Mouse (Mus musculus): ENCODE measurements around the gene D430042O09Rik. TPM values are rescaled to one million over a fixed set of nuclear protein-coding genes. Genes with fewer than 3 reads are reported as not detected.
A peak's percentile ranks its signal among the peaks of the same experiment; 100 is the strongest.

D430042O09Rik gene
- polyA plus RNA-seq, 1 experiment from 2014 or later, result 7.6 TPM

DNA sequence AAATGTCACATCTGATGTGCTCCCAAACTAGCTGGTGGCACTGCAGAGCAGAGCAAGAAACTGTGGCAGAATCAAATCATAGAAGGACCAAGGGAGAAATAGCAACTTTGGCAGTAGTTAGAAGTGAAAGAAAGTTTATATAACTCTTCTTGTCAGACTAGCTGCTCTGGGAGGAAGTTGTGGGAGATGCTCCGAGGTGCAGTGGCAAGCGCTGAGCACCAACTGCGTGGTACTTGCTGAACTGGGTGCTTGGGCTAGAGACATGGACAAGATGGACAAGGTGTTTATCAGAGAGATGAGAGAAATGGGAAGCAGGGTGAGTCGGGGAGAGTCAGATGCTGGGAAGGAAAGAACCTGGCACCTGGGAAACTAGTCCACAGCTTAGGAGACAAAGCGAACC is 180.1 kb downstream of the D430042O09Rik start:
- no peaks in the 10 kb centered on the region for H3K9me3 ChIP-seq
- H3K4me3 ChIP-seq, result no peak overlapping the region
- 88% methylated on average over 5 of the region's 5 CpGs for WGBS
- ATAC-seq (ENCODE audit: low FRiP score), result no peak
- no peak overlapping the region for H3K27ac ChIP-seq
- H3K27me3 ChIP-seq, result no peaks in the 10 kb centered on the region
- H3K4me1 ChIP-seq (replicated peaks), result peaks cover 25% of the 10 kb centered on the region
- no peak overlapping the region; the same call in 1 of the 2 replicates for H3K9ac ChIP-seq
- H3K4me2 ChIP-seq, result no peak overlapping the region
- no peaks in the 10 kb centered on the region for H3K36me3 ChIP-seq

DNA sequence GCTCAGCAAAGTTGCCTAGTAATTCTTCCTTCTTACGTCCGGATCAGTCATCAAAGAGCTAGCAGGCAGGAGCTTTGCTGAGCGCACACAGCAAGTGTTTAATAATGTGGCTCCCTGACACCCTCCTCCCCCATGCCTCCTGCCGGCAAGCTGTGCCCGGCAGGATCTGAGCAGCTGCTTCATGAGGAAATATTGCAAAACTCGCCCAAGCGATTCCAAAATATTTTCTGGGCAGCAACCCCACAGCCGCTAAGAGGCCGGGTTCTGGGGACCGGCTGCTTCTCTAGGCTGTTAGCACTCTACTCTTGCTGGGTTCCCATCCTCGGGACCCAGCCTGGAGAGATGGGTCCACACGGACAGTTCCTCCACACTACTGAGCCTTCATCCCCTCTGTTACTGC is 180.7 kb downstream of the D430042O09Rik start:
- Histone ChIP-seq H3K9ac (no peak overlapping the region; the same call in 1 of the 2 replicates), H3K4me2 (no peak overlapping the region), H3K36me3 (no peaks in the 10 kb centered on the region), H3K27me3 (no peaks in the 10 kb centered on the region), H3K4me1 (replicated peaks) (peaks cover 25% of the 10 kb centered on the region), H3K4me3 (no peak overlapping the region), H3K9me3 (no peaks in the 10 kb centered on the region), H3K27ac (peak overlapping the region; percentile 30; the same call in 1 of the 2 replicates)
- no peak for ATAC-seq (ENCODE audit: low FRiP score)
- WGBS, result 51% methylated on average over 12 of the region's 12 CpGs

DNA sequence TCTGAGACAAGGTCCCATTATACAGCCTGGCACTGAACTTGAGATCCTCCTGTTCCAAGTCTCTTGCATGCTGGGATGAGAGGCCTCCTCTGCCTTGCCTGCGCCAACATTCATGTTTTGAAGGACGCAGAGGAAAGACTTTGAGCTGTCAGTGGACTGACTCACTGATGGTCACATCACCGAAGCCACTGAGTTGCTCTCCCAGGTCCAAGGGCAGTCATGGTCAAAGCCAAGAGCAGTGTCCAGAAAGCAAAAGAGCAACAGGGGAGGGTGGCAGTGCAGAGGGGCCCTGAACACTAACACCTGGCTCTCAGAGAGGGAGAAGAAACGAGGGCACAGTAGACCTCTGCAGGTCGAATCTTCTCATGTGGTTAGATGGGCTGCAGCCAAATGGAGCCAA is 185.9 kb downstream of the D430042O09Rik start:
- Histone ChIP-seq H3K36me3 (no peaks in the 10 kb centered on the region), H3K4me1 (replicated peaks) (peaks cover 1% of the 10 kb centered on the region; the same call in 1 of the 2 replicates), H3K4me3 (no peak overlapping the region), H3K27me3 (no peaks in the 10 kb centered on the region), H3K27ac (no peak overlapping the region), H3K4me2 (no peak overlapping the region), H3K9me3 (no peaks in the 10 kb centered on the region), H3K9ac (no peak overlapping the region)
- ATAC-seq (ENCODE audit: low FRiP score), result no peak
- 89% methylated on average over 5 of the region's 5 CpGs for WGBS

DNA sequence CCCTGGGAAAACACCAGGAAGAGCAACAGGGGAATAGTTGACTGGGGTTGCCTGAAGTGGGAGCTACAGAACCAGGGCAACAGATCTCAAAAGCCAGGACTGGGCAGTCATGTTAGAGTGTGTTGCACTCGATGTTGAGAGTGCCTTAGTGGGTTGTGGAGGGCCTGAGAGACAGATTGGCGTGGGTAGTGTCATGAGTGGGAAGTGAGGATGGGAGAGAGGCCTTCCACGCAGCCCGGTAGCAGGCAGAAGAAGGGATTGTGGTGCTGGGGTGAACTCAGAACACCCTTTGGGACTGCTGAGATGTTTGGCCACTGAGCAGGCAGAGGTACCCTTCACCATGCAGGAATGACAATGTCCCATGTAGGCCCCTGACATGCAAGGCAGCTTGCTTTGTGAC is 189.4 kb downstream of the D430042O09Rik start:
- no peaks in the 10 kb centered on the region for H3K36me3 ChIP-seq
- no peak overlapping the region for H3K4me3 ChIP-seq
- H3K27ac ChIP-seq, result no peak overlapping the region
- WGBS, result 82% methylated on average over 4 of the region's 4 CpGs
- ATAC-seq (ENCODE audit: low FRiP score), result no peak
- H3K9me3 ChIP-seq, result no peaks in the 10 kb centered on the region
- no peak overlapping the region for H3K4me2 ChIP-seq
- peaks cover 8% of the 10 kb centered on the region for H3K4me1 ChIP-seq (replicated peaks)
- H3K9ac ChIP-seq, result no peak overlapping the region
- H3K27me3 ChIP-seq, result no peaks in the 10 kb centered on the region

DNA sequence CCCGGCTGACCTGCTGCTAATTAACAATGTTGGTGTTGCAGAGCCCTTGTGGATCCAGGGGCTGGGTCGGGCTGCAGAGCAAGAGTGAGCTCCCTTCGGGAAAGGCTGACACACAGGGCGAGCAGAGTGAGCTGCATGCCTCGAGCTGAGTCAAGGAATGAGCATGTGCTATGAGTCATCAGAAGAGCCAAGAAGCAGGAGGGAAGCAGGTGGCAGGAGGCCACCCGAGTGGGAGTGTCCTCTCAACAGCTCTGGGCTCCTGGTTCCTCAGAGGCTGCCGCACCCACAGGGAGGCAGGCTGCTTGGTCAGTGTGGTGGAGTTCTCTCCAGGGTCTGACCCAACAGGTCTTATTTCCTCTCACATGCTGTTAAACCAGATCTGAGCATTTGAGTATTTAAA is 191.3 kb downstream of the D430042O09Rik start:
- Histone ChIP-seq H3K9ac (no peak overlapping the region), H3K4me2 (no peak overlapping the region), H3K9me3 (no peaks in the 10 kb centered on the region), H3K4me1 (replicated peaks) (peaks cover 8% of the 10 kb centered on the region), H3K27ac (no peak overlapping the region), H3K4me3 (no peak overlapping the region), H3K27me3 (no peaks in the 10 kb centered on the region), H3K36me3 (no peaks in the 10 kb centered on the region)
- ATAC-seq (ENCODE audit: low FRiP score), result no peak
- 56% methylated on average over 7 of the region's 7 CpGs for WGBS

DNA sequence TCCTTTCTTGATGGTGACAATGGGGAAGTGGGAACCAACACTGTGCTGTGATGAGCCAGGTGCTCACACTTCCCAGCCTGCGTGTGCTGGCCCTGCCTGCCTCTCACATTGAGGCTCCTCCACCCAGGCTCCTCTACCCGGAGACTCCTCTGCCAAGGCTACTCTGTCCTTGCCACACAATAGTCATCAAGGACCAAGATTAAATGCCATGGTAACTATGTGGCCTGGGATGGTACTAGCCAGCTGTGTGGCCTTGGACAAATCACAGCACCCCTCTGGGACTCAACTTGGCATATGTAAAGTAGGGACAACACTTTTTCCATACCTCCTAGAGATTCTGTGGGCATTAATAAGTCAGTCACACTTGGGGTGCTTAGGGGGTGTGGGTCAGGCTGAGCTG is 192.2 kb downstream of the D430042O09Rik start:
- H3K36me3 ChIP-seq, result no peaks in the 10 kb centered on the region
- H3K9ac ChIP-seq, result no peak overlapping the region
- WGBS, result 70% methylated on average over 2 of the region's 2 CpGs
- no peaks in the 10 kb centered on the region for H3K9me3 ChIP-seq
- H3K27ac ChIP-seq, result 0 out of 2 replicates have a peak overlapping the region, but pooled peaks have one; percentile 8
- no peak overlapping the region for H3K4me2 ChIP-seq
- ATAC-seq (ENCODE audit: low FRiP score), result no peak
- no peak overlapping the region for H3K4me3 ChIP-seq
- peaks cover 8% of the 10 kb centered on the region for H3K4me1 ChIP-seq (replicated peaks)
- H3K27me3 ChIP-seq, result no peaks in the 10 kb centered on the region

DNA sequence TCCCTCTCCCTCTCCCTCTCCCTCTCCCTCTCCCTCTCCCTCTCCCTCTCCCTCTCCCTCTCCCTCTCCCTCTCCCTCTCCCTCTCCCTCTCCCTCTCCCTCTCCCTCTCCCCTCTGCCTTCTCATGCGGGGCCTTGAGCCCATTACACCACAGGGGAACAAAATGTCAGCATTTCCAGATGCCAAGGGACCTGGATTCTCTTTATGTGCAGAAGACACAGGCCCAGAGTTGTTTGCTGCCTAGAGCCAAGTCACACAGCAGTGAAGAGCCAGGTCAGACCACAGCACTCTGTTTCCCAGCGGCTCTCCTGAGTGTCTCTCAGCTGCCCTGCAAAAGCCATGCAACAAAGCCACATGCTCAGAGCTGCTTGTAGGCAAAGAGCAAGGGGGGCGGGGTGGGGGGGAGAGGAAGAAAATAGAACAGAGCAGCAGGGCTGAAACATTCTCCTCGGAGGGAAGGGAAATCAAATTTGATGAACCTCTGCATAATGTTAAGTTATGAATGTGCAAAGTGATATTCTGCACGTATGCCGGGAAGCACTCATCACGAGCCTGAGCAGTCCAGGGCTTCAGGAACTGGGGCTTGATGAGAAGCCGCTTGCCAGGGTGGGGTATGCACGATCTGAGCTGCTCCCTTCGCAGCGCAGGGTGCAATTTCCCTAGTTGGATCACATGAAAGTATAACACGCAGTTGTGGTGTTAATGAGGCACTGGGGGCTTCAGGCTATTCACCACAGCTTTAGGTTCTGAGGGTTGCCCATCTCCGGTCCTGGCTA is 192.9 kb downstream of the D430042O09Rik start:
- Histone ChIP-seq H3K27ac (peak overlapping the region; percentile 55; the same call in 1 of the 2 replicates), H3K4me2 (no peak overlapping the region), H3K36me3 (no peaks in the 10 kb centered on the region), H3K9me3 (no peaks in the 10 kb centered on the region), H3K9ac (no peak overlapping the region), H3K4me1 (replicated peaks) (peaks cover 8% of the 10 kb centered on the region), H3K27me3 (no peaks in the 10 kb centered on the region), H3K4me3 (no peak overlapping the region)
- no peak for ATAC-seq (ENCODE audit: low FRiP score)
- 63% methylated on average over 13 of the region's 13 CpGs for WGBS

DNA sequence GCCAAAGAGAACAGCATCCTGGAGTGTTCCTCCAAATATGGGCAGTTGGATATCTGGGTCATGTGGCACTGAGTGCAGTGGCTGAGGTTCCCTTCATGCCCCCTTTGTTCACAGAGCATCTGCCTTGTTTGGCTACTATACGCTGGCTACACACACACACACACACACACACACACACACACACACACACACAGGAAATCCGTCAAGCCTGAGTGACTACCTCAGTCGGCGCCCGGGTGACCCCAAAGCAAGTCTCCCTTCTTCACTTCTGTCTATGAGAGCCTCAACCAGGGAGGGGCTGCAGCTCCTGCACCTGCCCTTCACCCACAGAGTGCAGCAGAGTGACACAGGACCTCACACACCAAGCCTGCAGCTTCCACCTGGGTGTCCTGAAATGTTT is 213.1 kb downstream of the D430042O09Rik start:
- H3K27me3 ChIP-seq, result no peaks in the 10 kb centered on the region
- H3K9me3 ChIP-seq, result no peaks in the 10 kb centered on the region
- WGBS, result 76% methylated on average over 5 of the region's 5 CpGs
- H3K4me3 ChIP-seq, result no peak overlapping the region
- no peak overlapping the region for H3K27ac ChIP-seq
- no peaks in the 10 kb centered on the region for H3K36me3 ChIP-seq
- ATAC-seq (ENCODE audit: low FRiP score), result no peak
- H3K4me1 ChIP-seq (replicated peaks), result no peaks in the 10 kb centered on the region
- no peak overlapping the region for H3K9ac ChIP-seq
- no peak overlapping the region for H3K4me2 ChIP-seq

DNA sequence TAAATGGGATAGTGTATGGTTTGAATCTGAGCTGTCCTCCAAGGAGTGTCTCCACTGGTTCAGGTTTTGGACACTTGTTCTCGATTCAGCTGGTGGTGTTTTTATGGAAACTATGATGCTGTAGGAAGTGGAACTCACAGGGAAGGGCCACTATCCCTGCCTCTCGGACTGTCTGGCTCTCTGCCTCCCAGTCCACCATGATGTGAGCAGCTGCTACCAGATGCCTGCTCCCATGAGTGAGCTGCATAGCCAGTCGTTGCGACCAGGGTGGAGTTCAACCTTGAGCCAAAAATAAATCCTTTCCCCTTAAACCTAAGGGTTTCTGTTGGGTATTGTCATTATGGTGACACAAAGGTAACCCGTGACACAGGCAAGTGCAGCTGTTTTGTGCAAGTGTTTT is 216.4 kb downstream of the D430042O09Rik start:
- Histone ChIP-seq H3K9ac (no peak overlapping the region), H3K27ac (no peak overlapping the region), H3K4me3 (no peak overlapping the region), H3K9me3 (no peaks in the 10 kb centered on the region), H3K27me3 (no peaks in the 10 kb centered on the region), H3K36me3 (no peaks in the 10 kb centered on the region), H3K4me1 (replicated peaks) (no peaks in the 10 kb centered on the region), H3K4me2 (no peak overlapping the region)
- no peak for ATAC-seq (ENCODE audit: low FRiP score)
- WGBS, result 87% methylated on average over 5 of the region's 5 CpGs

Other genes starting within 250 kb of the D430042O09Rik start
- 104 TPM in 2 replicates for gene Nsmce1, start 216.3 kb upstream of the D430042O09Rik start, polyA plus RNA-seq (2015; fragmentation: Nextera tagmentation; extraction: Ambion mirVana)
- 4.1 and 4.2 TPM in 2 replicates for gene Il4ra, start 155.8 kb upstream of the D430042O09Rik start, polyA plus RNA-seq (2015; fragmentation: Nextera tagmentation; extraction: Ambion mirVana)
- 0.69 and 0.82 TPM in 2 replicates for gene Il21r, start 104.5 kb upstream of the D430042O09Rik start, polyA plus RNA-seq (2015; fragmentation: Nextera tagmentation; extraction: Ambion mirVana)
- gene Gtf3c1, start 108 bp upstream of the D430042O09Rik start, polyA plus RNA-seq (2015; fragmentation: Nextera tagmentation; extraction: Ambion mirVana), result 31.0 and 31.8 TPM in 2 replicates